Mouse (Mus musculus) megakaryocyte, adult 5-6 weeks (primary cell): ENCODE results near the gene Olfr49. TPM values are rescaled to one million over a fixed set of nuclear protein-coding genes. Genes with fewer than 3 reads are reported as not detected.
"Not testable (repeated sequence)": the region's sequence is repeated elsewhere in the genome, so short reads cannot be mapped to it uniquely, and the experiment has no call there.

Experiments used
- ATAC-seq: 2 replicates; pipeline ENCODE4 v1.8.0; 2016; ENCODE audit warnings: mild to moderate bottlenecking, inconsistent platforms; ENCODE audit not compliant: poor library complexity, severe bottlenecking
- total RNA-seq, 2 experiments: library from RNA; stranded (forward) in 1 of 2; stranded (reverse) in 1 of 2; fragments of 153-499, 151-499 nt in 1 of 2; fragments of 221-1000, 200-1000 nt in 1 of 2; gene quantifications; 2 replicates each; pipeline versions ENCODE4 v1.2.3 to v1.2.4; 2015 to 2017

The Olfr49 gene
- total RNA-seq, 2 experiments from 2014 or later = 0.11 TPM; not detected in 1

DNA sequence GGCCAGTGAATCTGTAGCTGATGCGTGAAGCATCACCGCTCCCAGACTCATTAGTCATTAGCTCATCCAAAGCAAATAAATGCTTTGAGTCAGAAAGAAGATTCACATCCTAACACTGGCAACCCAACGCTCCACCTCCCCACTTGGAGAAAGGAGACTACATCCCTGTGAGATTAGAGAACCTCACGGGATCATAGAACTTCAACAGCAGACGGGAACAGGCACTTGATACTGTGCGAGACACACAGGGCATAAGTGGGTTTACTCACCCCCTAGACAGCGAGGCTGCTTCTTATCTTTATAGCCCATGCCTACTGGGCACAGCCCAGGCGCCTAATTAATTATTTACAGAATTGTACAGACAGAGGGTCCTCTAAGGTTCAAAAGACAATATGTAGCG is 52.6 kb downstream of the Olfr49 start:
- no peak for ATAC-seq

DNA sequence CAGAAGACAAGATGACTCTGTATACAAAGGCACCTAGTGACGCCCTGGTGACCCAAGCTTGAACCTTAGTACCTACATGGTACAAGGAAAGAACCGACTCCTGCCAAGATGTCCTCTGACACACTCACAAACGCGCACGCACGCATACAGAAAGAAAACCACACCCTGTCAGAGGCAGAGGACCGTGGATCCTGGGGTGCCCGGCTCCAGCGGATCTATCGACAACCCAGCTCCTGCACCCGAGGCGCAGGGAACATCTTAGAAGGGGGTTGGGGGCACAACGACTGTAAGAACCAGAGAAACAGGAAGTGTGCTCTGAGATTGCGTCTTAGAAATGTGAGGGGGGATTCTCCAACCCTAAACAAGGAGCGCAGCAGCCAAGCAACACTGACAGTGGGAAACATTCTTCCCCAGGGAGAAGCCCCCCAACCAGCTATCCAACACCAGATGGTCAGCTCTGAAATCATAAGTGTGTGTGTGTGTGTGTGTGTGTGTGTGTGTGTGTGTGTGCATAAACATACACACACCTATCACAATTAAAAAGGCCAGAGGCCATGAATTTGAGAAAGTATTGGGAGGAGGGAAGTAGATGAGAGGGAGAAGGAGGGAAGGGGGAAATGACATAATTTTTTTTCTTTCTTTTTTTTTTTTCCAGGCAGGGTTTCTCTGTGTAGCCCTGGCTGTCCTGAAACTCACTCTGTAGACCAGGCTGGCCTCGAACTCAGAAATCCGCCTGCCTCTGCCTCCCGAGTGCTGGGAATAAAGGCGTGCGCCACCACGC is 53.4 kb downstream of the Olfr49 start:
- no peak for ATAC-seq

DNA sequence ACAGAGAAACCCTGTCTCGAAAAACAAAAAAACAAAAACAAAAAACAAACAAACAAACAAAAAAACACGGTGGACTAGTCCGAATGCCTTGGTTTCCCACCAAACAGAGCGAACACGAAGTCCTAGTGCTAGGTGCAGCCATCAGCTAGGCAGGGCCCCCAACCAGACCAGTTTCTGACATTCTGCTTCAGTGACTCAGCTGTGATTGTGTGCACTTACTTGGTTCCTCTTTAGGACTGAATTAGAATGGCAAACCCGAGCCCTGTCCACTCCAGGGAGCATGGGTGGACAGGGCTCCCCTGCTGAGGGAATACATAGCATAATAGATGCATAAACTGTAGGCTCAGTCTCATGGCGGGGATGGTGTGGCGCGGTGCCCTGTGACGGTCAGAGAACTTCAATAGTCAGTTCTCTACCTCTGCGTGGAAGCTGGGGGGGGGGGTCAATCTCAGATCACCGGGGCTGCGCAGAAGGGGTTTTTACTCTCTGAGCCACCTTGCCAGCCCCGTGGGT is 54.0 kb downstream of the Olfr49 start:
- ATAC-seq = no peak

DNA sequence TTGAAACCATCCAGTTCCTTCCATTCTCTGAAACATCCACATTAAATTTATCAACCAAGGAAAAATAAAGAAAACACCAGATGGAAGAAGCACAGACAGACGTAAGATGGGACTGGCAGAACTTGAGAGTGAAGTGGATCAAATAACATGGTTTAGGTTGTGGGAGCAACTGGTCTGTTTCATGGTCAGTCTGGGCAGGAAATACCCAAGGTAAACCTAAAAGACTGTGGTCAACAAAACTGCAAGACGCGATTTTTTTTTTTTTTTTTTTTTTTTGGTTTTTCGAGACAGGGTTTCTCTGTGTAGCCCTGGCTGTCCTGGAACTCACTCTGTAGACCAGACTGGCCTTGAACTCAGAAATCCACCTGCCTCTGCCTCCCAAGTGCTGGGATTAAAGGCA is 54.9 kb downstream of the Olfr49 start:
- not testable (repeated sequence) for ATAC-seq

DNA sequence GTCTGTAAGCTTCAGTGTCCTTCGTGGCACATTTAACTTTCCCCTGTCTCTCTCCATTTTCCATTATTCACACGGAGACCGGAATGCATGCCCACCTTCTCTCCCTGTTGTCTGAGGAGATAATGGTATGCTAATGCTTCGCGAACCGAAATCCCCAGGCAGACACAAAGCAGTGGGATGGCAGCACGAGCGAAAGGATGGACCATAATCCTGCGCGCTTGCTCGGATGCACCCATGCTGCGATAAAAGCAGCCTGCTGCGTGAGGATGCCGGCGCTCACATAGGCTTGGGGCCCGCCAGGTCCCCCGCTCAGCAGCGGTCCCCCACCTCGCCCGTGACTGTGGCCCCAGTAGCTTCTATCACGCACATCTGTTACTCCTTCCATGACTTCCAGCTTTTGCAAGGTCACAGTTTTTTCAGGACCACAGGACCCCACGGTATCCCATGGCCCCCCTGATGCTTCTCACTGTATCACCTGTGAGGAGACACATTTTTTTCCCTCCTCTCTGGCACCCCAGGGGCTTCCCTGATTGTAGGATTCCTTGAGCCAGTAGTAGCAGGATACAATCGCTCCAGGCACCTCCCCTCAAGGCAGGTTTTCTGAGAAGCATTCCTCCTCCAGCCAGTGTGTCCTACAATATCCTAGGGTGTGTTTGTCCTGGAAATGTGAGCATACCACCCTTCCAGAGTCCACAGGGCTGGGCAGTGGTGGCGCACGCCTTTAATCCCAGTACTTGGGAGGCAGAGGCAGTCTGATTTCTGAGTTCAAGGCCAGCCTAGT is 55.6 kb downstream of the Olfr49 start:
- ATAC-seq = no peak

DNA sequence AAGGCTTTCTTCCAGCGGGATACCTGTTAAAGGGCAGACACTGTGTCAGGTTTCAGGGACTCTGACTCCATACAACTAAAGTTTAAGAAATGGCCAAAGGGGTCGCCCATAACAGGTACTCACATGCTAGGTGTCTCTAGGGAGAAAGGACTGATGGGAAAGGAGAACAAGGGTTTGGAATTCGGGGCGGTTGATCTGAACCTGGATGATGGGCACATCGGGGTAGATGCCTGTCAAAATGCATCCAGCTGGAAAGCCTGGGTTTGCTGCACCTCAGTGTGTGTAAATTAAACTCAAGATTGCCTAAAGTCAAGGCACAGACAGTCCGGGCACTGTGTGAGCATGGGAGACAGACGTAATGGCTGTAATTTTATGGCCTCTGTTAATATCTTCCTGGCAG is 56.2 kb downstream of the Olfr49 start:
- no peak for ATAC-seq

Other genes starting within 250 kb of the Olfr49 start
- gene Dad1, start 30.8 kb downstream of the Olfr49 start, total RNA-seq (2015) = 136 and 154 TPM in 2 replicates
- gene Dad1, start 30.8 kb downstream of the Olfr49 start, total RNA-seq (2017) = 84.1 and 86.7 TPM in 2 replicates
- gene Abhd4, start 30.8 kb downstream of the Olfr49 start, total RNA-seq (2015) = 11.0 and 13.9 TPM in 2 replicates
- gene Abhd4, start 30.8 kb downstream of the Olfr49 start, total RNA-seq (2017) = 10.0 and 16.5 TPM in 2 replicates
- 43.0 and 47.8 TPM in 2 replicates for gene Oxa1l, start 75.9 kb upstream of the Olfr49 start, total RNA-seq (2015)
- gene Oxa1l, start 75.9 kb upstream of the Olfr49 start, total RNA-seq (2017) = 31.5 and 32.2 TPM in 2 replicates
- gene Slc7a7, start 132.8 kb upstream of the Olfr49 start, total RNA-seq (2015) = 13.1 and 19.3 TPM in 2 replicates
- gene Slc7a7, start 132.8 kb upstream of the Olfr49 start, total RNA-seq (2017) = 15.9 and 16.7 TPM in 2 replicates
- 129 and 145 TPM in 2 replicates for gene Mrpl52, start 142.0 kb upstream of the Olfr49 start, total RNA-seq (2015)
- 71.4 and 81.6 TPM in 2 replicates for gene Mrpl52, start 142.0 kb upstream of the Olfr49 start, total RNA-seq (2017)
- gene Mmp14, start 146.7 kb upstream of the Olfr49 start, total RNA-seq (2015) = 0.66 and 1.1 TPM in 2 replicates
- 0.61 TPM in 1 of 2 replicates, not detected in the other for gene Mmp14, start 146.7 kb upstream of the Olfr49 start, total RNA-seq (2017)
- gene Lrp10, start 179.2 kb upstream of the Olfr49 start, total RNA-seq (2015) = 29.9 and 31.2 TPM in 2 replicates
- 46.9 and 51.7 TPM in 2 replicates for gene Lrp10, start 179.2 kb upstream of the Olfr49 start, total RNA-seq (2017)
- not detected in 2 replicates for gene Rem2, start 191.2 kb upstream of the Olfr49 start, total RNA-seq (2015)
- gene Rem2, start 191.2 kb upstream of the Olfr49 start, total RNA-seq (2017) = not detected in 2 replicates
- 14.7 and 26.0 TPM in 2 replicates for gene Prmt5, start 232.6 kb upstream of the Olfr49 start, total RNA-seq (2015)
- gene Prmt5, start 232.6 kb upstream of the Olfr49 start, total RNA-seq (2017) = 15.3 and 22.6 TPM in 2 replicates